Mouse (Mus musculus): Measurements from ENCODE around the gene Gm14443. TPM values are rescaled to one million over a fixed set of nuclear protein-coding genes. Genes with fewer than 3 reads are reported as not detected.
"Not testable (repeated sequence)": the region's sequence is repeated elsewhere in the genome, so short reads cannot be mapped to it uniquely, and the experiment has no call there.

Gene Gm14443
- 0.59 and 0.79 TPM in 2 replicates for polyA plus RNA-seq (2015; fragmentation: Nextera tagmentation; extraction: Ambion mirVana)

DNA sequence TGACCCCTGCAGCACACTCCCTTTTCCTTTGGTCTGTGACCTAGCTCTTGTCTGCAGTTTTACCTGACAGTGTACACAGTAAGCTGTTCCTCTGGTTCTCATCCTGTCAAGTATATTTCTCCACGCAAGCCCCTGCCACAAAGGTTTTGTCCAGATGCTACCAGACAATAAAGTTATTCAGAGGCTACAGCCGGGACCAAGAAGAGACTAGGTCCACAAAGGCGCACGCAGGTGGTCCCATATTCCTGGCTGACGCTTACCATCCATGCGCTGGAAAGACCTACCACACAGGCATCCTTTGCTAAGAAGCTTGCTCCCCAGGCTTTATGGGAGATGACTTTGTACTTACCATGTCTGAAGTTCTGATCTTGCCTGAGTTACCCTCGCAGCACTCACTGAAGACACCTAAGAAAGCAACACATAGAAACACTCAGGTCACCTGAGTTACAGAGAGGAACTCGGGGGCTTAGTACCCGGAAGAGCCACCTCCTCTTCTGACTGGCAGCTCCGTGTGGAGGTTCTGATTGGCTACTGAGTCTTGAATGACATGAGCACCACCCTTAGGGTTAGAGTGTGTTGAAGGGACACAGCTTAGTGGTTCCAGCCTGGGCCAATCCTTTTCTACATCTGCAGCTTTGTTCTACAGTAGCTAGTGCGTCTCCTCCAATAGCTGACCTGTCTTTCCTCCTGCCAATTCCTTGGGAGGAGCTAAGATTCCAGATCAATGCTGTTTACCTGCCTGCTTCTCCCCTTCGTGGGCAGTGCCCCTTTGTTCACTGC lies at the start of gene Gm14443:
TSS of gene Gm14443 (minus strand) at position 471 of the 780 bp plus-strand sequence.
- not testable (repeated sequence) for H3K4me2 ChIP-seq (ENCODE audit: low read depth, low read length); H3K27ac ChIP-seq (ENCODE audit: low read length); H3K4me3 ChIP-seq (ENCODE audit: low read length); H3K27me3 ChIP-seq (ENCODE audit: control insufficient read depth, insufficient read depth, low read length); H3K9ac ChIP-seq (ENCODE audit: low read length); H3K36me3 ChIP-seq (ENCODE audit: control insufficient read depth, insufficient read depth); ATAC-seq (replicated peaks; ENCODE audit: extremely low read depth, insufficient read depth, low FRiP score); H3K4me1 ChIP-seq (ENCODE audit: control insufficient read depth, insufficient read depth, low read length); H3K9me3 ChIP-seq (replicated peaks; ENCODE audit: control insufficient read depth, low read length)
- WGBS: 67% methylated on average over 12 of the region's 12 CpGs

DNA sequence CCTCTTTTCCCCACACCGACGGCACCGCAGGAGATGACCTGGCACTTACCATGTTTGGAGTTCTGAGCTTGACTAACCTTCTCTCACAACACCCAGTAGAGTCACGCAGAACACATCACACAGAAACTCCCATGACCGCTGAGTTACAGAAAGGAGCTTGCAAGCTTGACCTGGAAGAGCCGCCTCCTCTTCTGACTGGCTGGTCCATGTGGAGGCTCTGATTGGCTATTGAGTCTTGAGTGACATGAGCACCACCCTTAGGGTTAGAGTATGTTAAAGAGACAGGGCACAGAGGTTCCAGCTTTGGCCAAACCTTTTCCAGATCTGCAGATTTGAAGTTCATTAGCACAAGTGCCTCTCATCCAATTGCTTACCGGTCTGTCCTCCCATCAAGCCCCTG lies 31.1 kb upstream of the Gm14443 start, which contains the start of gene Gm14391:
TSS of gene Gm14391 (minus strand) at position 186 of the 400 bp plus-strand sequence.
- not testable (repeated sequence) for H3K4me1 ChIP-seq (ENCODE audit: control insufficient read depth, insufficient read depth, low read length); H3K9ac ChIP-seq (ENCODE audit: low read length); H3K36me3 ChIP-seq (ENCODE audit: control insufficient read depth, insufficient read depth); H3K4me2 ChIP-seq (ENCODE audit: low read depth, low read length); H3K4me3 ChIP-seq (ENCODE audit: low read length); H3K27ac ChIP-seq (ENCODE audit: low read length); H3K27me3 ChIP-seq (ENCODE audit: control insufficient read depth, insufficient read depth, low read length); ATAC-seq (replicated peaks; ENCODE audit: extremely low read depth, insufficient read depth, low FRiP score); H3K9me3 ChIP-seq (replicated peaks; ENCODE audit: control insufficient read depth, low read length)
- WGBS: no CpG with 5 or more reads among the region's 7 CpGs

DNA sequence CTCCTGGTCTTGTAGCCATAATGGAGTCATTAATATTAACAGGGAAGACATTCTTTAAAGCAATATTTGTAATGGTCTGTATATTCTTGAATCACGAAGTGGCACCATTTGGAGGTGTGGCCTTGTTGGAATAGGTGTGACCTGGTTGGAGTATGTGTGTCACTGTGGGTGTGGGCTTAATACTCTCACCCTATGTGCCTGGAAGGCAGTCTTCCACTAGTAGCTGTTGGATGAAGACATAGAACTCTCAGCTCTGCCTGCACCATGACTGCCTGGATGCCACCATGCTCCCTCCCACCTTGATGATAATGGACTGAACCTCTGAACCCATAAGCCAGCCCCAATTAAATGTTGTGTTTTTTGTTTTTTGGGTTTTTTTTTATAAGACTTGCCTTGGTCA lies 3.3 kb upstream of the Gm14443 start:
- H3K27me3 ChIP-seq (ENCODE audit: control insufficient read depth, insufficient read depth, low read length); H3K4me2 ChIP-seq (ENCODE audit: low read depth, low read length); H3K36me3 ChIP-seq (ENCODE audit: control insufficient read depth, insufficient read depth); H3K4me1 ChIP-seq (ENCODE audit: control insufficient read depth, insufficient read depth, low read length); H3K9ac ChIP-seq (ENCODE audit: low read length); H3K4me3 ChIP-seq (ENCODE audit: low read length); H3K9me3 ChIP-seq (replicated peaks; ENCODE audit: control insufficient read depth, low read length); ATAC-seq (replicated peaks; ENCODE audit: extremely low read depth, insufficient read depth, low FRiP score); H3K27ac ChIP-seq (ENCODE audit: low read length): not testable (repeated sequence)
- 51% methylated on average over 1 of the region's 1 CpGs for WGBS

DNA sequence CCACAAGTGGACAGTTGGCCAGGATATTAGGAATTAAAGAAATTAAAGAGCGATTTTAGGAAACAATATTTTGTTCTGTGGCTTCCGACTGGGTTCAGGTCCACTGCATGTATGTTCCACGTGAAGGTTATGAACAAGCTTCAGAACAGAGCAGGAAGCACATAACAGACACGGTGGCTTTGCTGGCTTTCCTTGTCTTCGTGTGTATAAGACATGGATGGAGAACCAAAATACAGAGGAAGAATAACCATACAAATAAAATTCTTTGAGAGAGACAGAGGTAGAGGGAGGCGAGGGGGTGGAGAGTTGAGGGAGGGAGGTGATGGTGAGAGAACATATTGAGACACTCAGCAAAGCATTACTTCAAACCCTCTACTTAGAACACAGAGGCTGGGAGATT lies 641 bp upstream of the Gm14443 start:
- no peak for ATAC-seq (replicated peaks; ENCODE audit: extremely low read depth, insufficient read depth, low FRiP score)
- Histone ChIP-seq H3K4me2 (ENCODE audit: low read depth, low read length) (no peak overlapping the region), H3K27me3 (ENCODE audit: control insufficient read depth, insufficient read depth, low read length) (no peaks in the 10 kb centered on the region), H3K4me1 (ENCODE audit: control insufficient read depth, insufficient read depth, low read length) (no peaks in the 10 kb centered on the region), H3K36me3 (ENCODE audit: control insufficient read depth, insufficient read depth) (no peaks in the 10 kb centered on the region), H3K9me3 (replicated peaks; ENCODE audit: control insufficient read depth, low read length) (no peaks in the 10 kb centered on the region), H3K4me3 (ENCODE audit: low read length) (no peak overlapping the region), H3K27ac (ENCODE audit: low read length) (no peak overlapping the region), H3K9ac (ENCODE audit: low read length) (no peak overlapping the region)
- WGBS: 73% methylated on average over 6 of the region's 6 CpGs

DNA sequence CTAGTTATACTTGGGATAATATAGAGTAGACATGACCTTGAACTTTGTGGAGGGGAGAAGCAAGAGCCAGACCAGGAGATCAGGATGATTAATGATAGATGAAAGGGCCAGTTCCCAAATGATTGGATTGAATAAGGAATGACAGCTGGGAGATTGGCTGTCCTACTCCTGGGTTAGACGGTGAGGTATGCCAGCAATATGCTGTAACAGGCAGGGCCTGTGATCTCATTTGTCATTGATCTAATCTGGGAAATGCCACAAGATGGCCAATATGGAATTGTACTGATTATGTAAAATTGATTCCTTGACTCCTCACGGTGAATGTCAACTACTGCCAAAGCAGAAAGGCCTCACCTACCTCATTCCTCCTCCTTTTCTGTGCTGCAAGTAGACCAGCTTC lies 1.6 kb downstream of the Gm14443 start:
- not testable (repeated sequence) for ATAC-seq (replicated peaks; ENCODE audit: extremely low read depth, insufficient read depth, low FRiP score)

DNA sequence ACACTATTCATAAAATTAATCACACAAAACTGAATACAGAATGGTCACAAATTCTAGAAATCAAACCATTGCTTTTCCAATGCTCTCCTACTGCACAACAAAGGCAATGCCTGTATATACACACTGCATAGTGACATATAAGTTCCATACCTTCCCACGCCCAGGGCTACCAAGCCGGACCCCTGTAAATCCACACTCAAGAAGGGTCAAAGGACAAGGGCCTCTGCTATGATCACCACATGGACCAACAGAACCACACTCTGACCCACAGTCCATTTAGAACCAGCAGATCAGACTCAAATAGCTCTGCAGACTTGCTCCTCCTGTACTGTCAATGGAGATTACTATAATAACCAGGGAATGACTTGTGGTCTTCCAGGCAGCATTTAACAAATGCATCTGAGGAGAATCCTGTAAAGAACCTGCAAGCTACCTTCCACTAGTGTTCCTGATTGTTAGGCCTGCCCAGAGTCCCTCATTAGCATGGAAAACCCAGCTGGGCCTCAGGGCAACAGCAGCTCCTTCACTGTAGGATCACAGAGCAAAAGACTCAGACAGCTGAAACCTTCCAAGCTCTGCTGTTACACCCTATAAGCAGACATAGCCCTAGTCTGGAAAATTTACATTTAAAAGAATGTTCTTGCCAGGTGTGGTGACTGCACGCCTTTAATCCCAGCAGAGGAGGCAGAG lies 2.6 kb downstream of the Gm14443 start:
- not testable (repeated sequence) for H3K4me1 ChIP-seq (ENCODE audit: control insufficient read depth, insufficient read depth, low read length); H3K27me3 ChIP-seq (ENCODE audit: control insufficient read depth, insufficient read depth, low read length); H3K27ac ChIP-seq (ENCODE audit: low read length); ATAC-seq (replicated peaks; ENCODE audit: extremely low read depth, insufficient read depth, low FRiP score); H3K4me3 ChIP-seq (ENCODE audit: low read length); H3K36me3 ChIP-seq (ENCODE audit: control insufficient read depth, insufficient read depth); H3K9ac ChIP-seq (ENCODE audit: low read length); H3K9me3 ChIP-seq (replicated peaks; ENCODE audit: control insufficient read depth, low read length); H3K4me2 ChIP-seq (ENCODE audit: low read depth, low read length)
- WGBS: 73% methylated on average over 3 of the region's 3 CpGs

More for the DNA sequence above, 1.6 kb downstream of the Gm14443 start:
- not testable (repeated sequence) for H3K27ac ChIP-seq (ENCODE audit: low read length); H3K27me3 ChIP-seq (ENCODE audit: control insufficient read depth, insufficient read depth, low read length); H3K4me3 ChIP-seq (ENCODE audit: low read length); H3K9me3 ChIP-seq (replicated peaks; ENCODE audit: control insufficient read depth, low read length); H3K4me2 ChIP-seq (ENCODE audit: low read depth, low read length); H3K4me1 ChIP-seq (ENCODE audit: control insufficient read depth, insufficient read depth, low read length); H3K36me3 ChIP-seq (ENCODE audit: control insufficient read depth, insufficient read depth); H3K9ac ChIP-seq (ENCODE audit: low read length)
- WGBS: 89% methylated on average over 2 of the region's 2 CpGs

DNA sequence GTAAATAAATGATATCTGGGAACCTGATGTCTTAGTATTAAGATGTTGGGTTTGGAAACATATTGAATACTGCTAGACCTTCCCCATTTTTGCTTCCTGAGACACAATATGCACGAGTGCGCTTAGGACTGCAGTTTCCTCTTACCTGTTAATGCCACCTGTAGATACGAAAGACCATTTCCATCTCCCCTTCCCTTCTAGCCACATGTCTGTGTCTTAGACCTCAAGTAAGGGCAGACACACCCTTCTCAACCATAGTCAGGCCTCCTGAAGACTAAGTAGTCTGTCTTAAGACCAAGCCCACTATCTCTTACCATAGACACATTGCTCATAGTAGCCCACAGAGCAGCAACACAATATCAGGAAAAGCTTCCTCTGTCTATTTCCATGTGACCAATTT lies 3.5 kb downstream of the Gm14443 start:
- Histone ChIP-seq H3K9ac (ENCODE audit: low read length) (no peak overlapping the region), H3K9me3 (replicated peaks; ENCODE audit: control insufficient read depth, low read length) (no peaks in the 10 kb centered on the region), H3K4me3 (ENCODE audit: low read length) (no peak overlapping the region), H3K27ac (ENCODE audit: low read length) (no peak overlapping the region), H3K4me2 (ENCODE audit: low read depth, low read length) (no peak overlapping the region), H3K36me3 (ENCODE audit: control insufficient read depth, insufficient read depth) (no peaks in the 10 kb centered on the region), H3K4me1 (ENCODE audit: control insufficient read depth, insufficient read depth, low read length) (no peaks in the 10 kb centered on the region), H3K27me3 (ENCODE audit: control insufficient read depth, insufficient read depth, low read length) (no peaks in the 10 kb centered on the region)
- 83% methylated on average over 3 of the region's 3 CpGs for WGBS
- ATAC-seq (replicated peaks; ENCODE audit: extremely low read depth, insufficient read depth, low FRiP score): no peak

DNA sequence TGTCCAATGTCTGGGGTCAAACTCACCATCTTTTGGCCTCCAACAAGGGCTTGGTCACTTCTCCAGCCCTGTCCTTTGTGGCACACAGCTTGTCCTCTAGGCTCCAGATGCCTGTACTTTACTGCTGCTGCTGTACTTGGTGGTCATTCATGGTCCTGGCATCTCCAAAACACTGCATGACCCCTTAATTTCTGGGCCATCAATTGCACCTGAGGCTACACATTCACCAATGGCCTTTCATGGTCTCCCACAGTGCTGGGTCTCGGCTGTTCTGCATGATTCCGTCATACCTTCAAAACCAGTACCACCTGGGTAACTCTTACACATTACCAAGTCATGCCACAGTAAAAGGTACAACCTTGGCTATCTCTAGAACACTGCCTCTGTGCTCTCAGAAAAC lies 8.8 kb downstream of the Gm14443 start:
- H3K4me1 ChIP-seq (ENCODE audit: control insufficient read depth, insufficient read depth, low read length); H3K4me3 ChIP-seq (ENCODE audit: low read length); H3K9me3 ChIP-seq (replicated peaks; ENCODE audit: control insufficient read depth, low read length); H3K4me2 ChIP-seq (ENCODE audit: low read depth, low read length); H3K27ac ChIP-seq (ENCODE audit: low read length); H3K9ac ChIP-seq (ENCODE audit: low read length); H3K27me3 ChIP-seq (ENCODE audit: control insufficient read depth, insufficient read depth, low read length); ATAC-seq (replicated peaks; ENCODE audit: extremely low read depth, insufficient read depth, low FRiP score); H3K36me3 ChIP-seq (ENCODE audit: control insufficient read depth, insufficient read depth): not testable (repeated sequence)
- 80% methylated on average over 2 of the region's 2 CpGs for WGBS

DNA sequence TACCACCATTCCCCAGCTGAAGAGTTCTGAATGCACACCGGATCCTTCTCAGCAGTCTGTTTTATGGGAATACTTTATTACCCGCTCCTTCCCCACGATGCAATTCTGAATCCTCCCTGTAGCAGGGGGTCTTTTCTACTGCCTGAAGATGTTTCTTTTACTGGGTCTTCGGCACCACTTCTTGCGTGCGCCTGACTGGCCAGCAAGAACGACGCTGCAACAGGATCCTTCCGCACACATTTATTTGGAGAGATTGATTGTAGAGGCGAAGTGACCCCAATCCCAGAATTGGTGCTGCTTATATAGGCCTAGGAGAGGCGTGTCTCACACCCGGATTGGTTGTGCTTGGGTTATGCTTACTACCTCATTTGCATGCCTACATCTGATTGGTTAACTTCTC lies 10.6 kb downstream of the Gm14443 start:
- H3K4me3 ChIP-seq (ENCODE audit: low read length); H3K4me2 ChIP-seq (ENCODE audit: low read depth, low read length); H3K9me3 ChIP-seq (replicated peaks; ENCODE audit: control insufficient read depth, low read length); H3K27me3 ChIP-seq (ENCODE audit: control insufficient read depth, insufficient read depth, low read length); ATAC-seq (replicated peaks; ENCODE audit: extremely low read depth, insufficient read depth, low FRiP score); H3K36me3 ChIP-seq (ENCODE audit: control insufficient read depth, insufficient read depth); H3K9ac ChIP-seq (ENCODE audit: low read length); H3K4me1 ChIP-seq (ENCODE audit: control insufficient read depth, insufficient read depth, low read length); H3K27ac ChIP-seq (ENCODE audit: low read length): not testable (repeated sequence)
- WGBS: 88% methylated on average over 12 of the region's 12 CpGs

Data from heart, embryonic 16.5 days (tissue).